Mouse (Mus musculus): ENCODE measurements around the gene Zfp428.

- TF ChIP-seq CTCF (IDR thresholded peaks at IDR 0.05; ENCODE audit: low read depth) (no peak), EP300 (IDR thresholded peaks at IDR 0.05; ENCODE audit: low read depth) (no peak)
Observed at GRCm38 (mm10) chr7:24512355-24512754, 5.5 kb downstream of the Zfp428 start, which contains the start of gene AC161166.1.
